Mouse (Mus musculus) ES-Bruce4 (cell line): Measurements from ENCODE around the gene G530012D18Rik.
"Not testable (repeated sequence)": the region's sequence is repeated elsewhere in the genome, so short reads cannot be mapped to it uniquely, and the experiment has no call there.

Experiments used
- CTCF ChIP-seq: IDR thresholded peaks from one replicate; pipeline ENCODE4 v1.8.1; 2011; ENCODE audit warnings: low read depth, low read length
- POLR2A ChIP-seq: IDR thresholded peaks from one replicate; pipeline ENCODE4 v1.8.1; 2011; ENCODE audit warnings: low read length; ENCODE audit not compliant: insufficient read depth

GRCm38 (mm10) chr1:85615096-85615495 is 39.6 kb downstream of the G530012D18Rik start:
- not testable (repeated sequence) for TF ChIP-seq POLR2A, CTCF
